Mouse (Mus musculus): Measurements from ENCODE around the gene Rdh16. TPM values are rescaled to one million over a fixed set of nuclear protein-coding genes. Genes with fewer than 3 reads are reported as not detected.

Rdh16 gene
- polyA plus RNA-seq, 1 experiment, result 4.4 TPM

- Histone ChIP-seq H3K4me3 (ENCODE audit: low read depth, low read length) (no peak overlapping the region), H3K27me3 (ENCODE audit: control insufficient read depth, insufficient read depth, low read length) (no peaks in the 10 kb centered on the region), H3K4me1 (ENCODE audit: control insufficient read depth, insufficient read depth, insufficient read length, low read length) (peaks cover 13% of the 10 kb centered on the region; the same call in 1 of the 2 replicates), H3K27ac (ENCODE audit: insufficient read depth, low read depth, low read length) (no peak overlapping the region), H3K36me3 (ENCODE audit: control insufficient read depth, insufficient read depth, low read length) (no peaks in the 10 kb centered on the region)
- TF ChIP-seq CTCF (IDR thresholded peaks at IDR 0.05; ENCODE audit: extremely low read depth, insufficient read length, insufficient replicate concordance, low read depth, low read length) (no peak), POLR2A (IDR thresholded peaks at IDR 0.05; ENCODE audit: low read depth, low read length) (no peak)
Observed at GRCm38 (mm10) chr10:127864931-127865330, 64.0 kb downstream of the Rdh16 start.

- Histone ChIP-seq H3K4me1 (ENCODE audit: control insufficient read depth, insufficient read depth, insufficient read length, low read length) (peaks cover 13% of the 10 kb centered on the region; the same call in 1 of the 2 replicates), H3K4me3 (ENCODE audit: low read depth, low read length) (no peak within 1 kb of the TSS), H3K36me3 (ENCODE audit: control insufficient read depth, insufficient read depth, low read length) (no peaks in the 10 kb centered on the region), H3K27ac (ENCODE audit: insufficient read depth, low read depth, low read length) (peak within 1 kb of the TSS; percentile 12; the same call in 1 of the 2 replicates), H3K27me3 (ENCODE audit: control insufficient read depth, insufficient read depth, low read length) (no peaks in the 10 kb centered on the region)
- 72% methylated on average over 3 of the region's 3 CpGs for WGBS
- TF ChIP-seq POLR2A (IDR thresholded peaks at IDR 0.05; ENCODE audit: low read depth, low read length) (no peak), CTCF (IDR thresholded peaks at IDR 0.05; ENCODE audit: extremely low read depth, insufficient read length, insufficient replicate concordance, low read depth, low read length) (no peak)
Observed at GRCm38 (mm10) chr10:127866232-127866631, 65.3 kb downstream of the Rdh16 start, which contains the start of gene Rdh16f2. TSS of gene Rdh16f2 (plus strand) at chr10:127866474.

GRCm38 (mm10) chr10:127872484-127872883 lies 71.5 kb downstream of the Rdh16 start:
- Histone ChIP-seq H3K4me3 (ENCODE audit: low read depth, low read length) (no peak overlapping the region), H3K27ac (ENCODE audit: insufficient read depth, low read depth, low read length) (no peak overlapping the region), H3K36me3 (ENCODE audit: control insufficient read depth, insufficient read depth, low read length) (no peaks in the 10 kb centered on the region), H3K27me3 (ENCODE audit: control insufficient read depth, insufficient read depth, low read length) (no peaks in the 10 kb centered on the region), H3K4me1 (ENCODE audit: control insufficient read depth, insufficient read depth, insufficient read length, low read length) (peaks cover 3% of the 10 kb centered on the region; the same call in 1 of the 2 replicates)
- no peak for TF ChIP-seq POLR2A (IDR thresholded peaks at IDR 0.05; ENCODE audit: low read depth, low read length)
- TF ChIP-seq CTCF (IDR thresholded peaks at IDR 0.05; ENCODE audit: extremely low read depth, insufficient read length, insufficient replicate concordance, low read depth, low read length), result peak; percentile 40; the same call in 1 of the 2 replicates
- WGBS, result 74% methylated on average over 4 of the region's 4 CpGs

- H3K27me3 ChIP-seq (ENCODE audit: control insufficient read depth, insufficient read depth, low read length), result no peaks in the 10 kb centered on the region
- no peaks in the 10 kb centered on the region for H3K36me3 ChIP-seq (ENCODE audit: control insufficient read depth, insufficient read depth, low read length)
- no peak for TF ChIP-seq CTCF (IDR thresholded peaks at IDR 0.05; ENCODE audit: extremely low read depth, insufficient read length, insufficient replicate concordance, low read depth, low read length)
- no peak for TF ChIP-seq POLR2A (IDR thresholded peaks at IDR 0.05; ENCODE audit: low read depth, low read length)
- no peak overlapping the region for H3K4me3 ChIP-seq (ENCODE audit: low read depth, low read length)
- H3K27ac ChIP-seq (ENCODE audit: insufficient read depth, low read depth, low read length), result peak overlapping the region; percentile 95
- 10% methylated on average over 2 of the region's 2 CpGs for WGBS
- H3K4me1 ChIP-seq (ENCODE audit: control insufficient read depth, insufficient read depth, insufficient read length, low read length), result peaks cover 22% of the 10 kb centered on the region; the same call in 1 of the 2 replicates
Observed at GRCm38 (mm10) chr10:127877681-127878080, 76.7 kb downstream of the Rdh16 start.

GRCm38 (mm10) chr10:127878262-127879057 lies 77.5 kb downstream of the Rdh16 start:
- H3K4me1 ChIP-seq (ENCODE audit: control insufficient read depth, insufficient read depth, insufficient read length, low read length), result peaks cover 22% of the 10 kb centered on the region; the same call in 1 of the 2 replicates
- H3K36me3 ChIP-seq (ENCODE audit: control insufficient read depth, insufficient read depth, low read length), result no peaks in the 10 kb centered on the region
- H3K4me3 ChIP-seq (ENCODE audit: low read depth, low read length), result no peak overlapping the region
- TF ChIP-seq CTCF (IDR thresholded peaks at IDR 0.05; ENCODE audit: extremely low read depth, insufficient read length, insufficient replicate concordance, low read depth, low read length) (no peak), POLR2A (IDR thresholded peaks at IDR 0.05; ENCODE audit: low read depth, low read length) (no peak)
- no peaks in the 10 kb centered on the region for H3K27me3 ChIP-seq (ENCODE audit: control insufficient read depth, insufficient read depth, low read length)
- H3K27ac ChIP-seq (ENCODE audit: insufficient read depth, low read depth, low read length), result peak overlapping the region; percentile 95
- 16% methylated on average over 3 of the region's 3 CpGs for WGBS

- Histone ChIP-seq H3K4me1 (ENCODE audit: control insufficient read depth, insufficient read depth, insufficient read length, low read length) (peaks cover 22% of the 10 kb centered on the region; the same call in 1 of the 2 replicates), H3K27me3 (ENCODE audit: control insufficient read depth, insufficient read depth, low read length) (no peaks in the 10 kb centered on the region), H3K4me3 (ENCODE audit: low read depth, low read length) (peak overlapping the region; percentile 45), H3K36me3 (ENCODE audit: control insufficient read depth, insufficient read depth, low read length) (no peaks in the 10 kb centered on the region), H3K27ac (ENCODE audit: insufficient read depth, low read depth, low read length) (peak overlapping the region; percentile 95)
- WGBS, result 28% methylated on average over 3 of the region's 3 CpGs
- TF ChIP-seq POLR2A (IDR thresholded peaks at IDR 0.05; ENCODE audit: low read depth, low read length) (no peak; the same call in 1 of the 2 replicates), CTCF (IDR thresholded peaks at IDR 0.05; ENCODE audit: extremely low read depth, insufficient read length, insufficient replicate concordance, low read depth, low read length) (no peak)
Observed at GRCm38 (mm10) chr10:127879155-127879688, 78.3 kb downstream of the Rdh16 start.

GRCm38 (mm10) chr10:127881041-127881440 lies 80.1 kb downstream of the Rdh16 start:
- H3K4me1 ChIP-seq (ENCODE audit: control insufficient read depth, insufficient read depth, insufficient read length, low read length), result peaks cover 25% of the 10 kb centered on the region; the same call in 1 of the 2 replicates
- no peaks in the 10 kb centered on the region for H3K27me3 ChIP-seq (ENCODE audit: control insufficient read depth, insufficient read depth, low read length)
- 96% methylated on average over 4 of the region's 4 CpGs for WGBS
- no peak overlapping the region for H3K27ac ChIP-seq (ENCODE audit: insufficient read depth, low read depth, low read length)
- no peaks in the 10 kb centered on the region for H3K36me3 ChIP-seq (ENCODE audit: control insufficient read depth, insufficient read depth, low read length)
- no peak overlapping the region for H3K4me3 ChIP-seq (ENCODE audit: low read depth, low read length)
- no peak for TF ChIP-seq CTCF (IDR thresholded peaks at IDR 0.05; ENCODE audit: extremely low read depth, insufficient read length, insufficient replicate concordance, low read depth, low read length)
- TF ChIP-seq POLR2A (IDR thresholded peaks at IDR 0.05; ENCODE audit: low read depth, low read length), result no peak
